Mouse (Mus musculus) E14TG2a.4 (cell line): ENCODE results near the gene Srgap1.

ENCODE experiments used
- H3K27me3 ChIP-seq: 2 replicates; pipeline ENCODE4 v1.6.1; 2014; ENCODE audit warnings: low read length, control low read depth; ENCODE audit not compliant: insufficient read depth
- H3K36me3 ChIP-seq: 2 replicates; pipeline ENCODE4 v1.6.1; 2014; ENCODE audit warnings: low read length, control low read depth; ENCODE audit not compliant: insufficient read depth
- H3K4me1 ChIP-seq: replicated peaks from 2 replicates; pipeline ENCODE4 v1.6.1; 2014; ENCODE audit warnings: low read depth, low read length, control low read depth
- H3K4me3 ChIP-seq: replicated peaks from 2 replicates; pipeline ENCODE4 v1.5.1; 2014; ENCODE audit warnings: mild to moderate bottlenecking, low read length
- H3K9me3 ChIP-seq: 2 replicates; pipeline ENCODE4 v1.6.1; 2014; ENCODE audit warnings: low read length, control low read depth
- CTCF ChIP-seq: conservative IDR thresholded peaks from 2 replicates; pipeline ENCODE4 v1.5.1; 2014; ENCODE audit warnings: low read length
- NANOG ChIP-seq: IDR thresholded peaks from 2 replicates; pipeline ENCODE4 v1.6.1; 2014; ENCODE audit warnings: borderline replicate concordance, low read length, mixed read lengths
- POU5F1 ChIP-seq: IDR thresholded peaks from 2 replicates; pipeline ENCODE4 v1.6.1; 2014; ENCODE audit warnings: low read length, borderline replicate concordance

The Srgap1 gene

GRCm38 (mm10) chr10:121882461-121882860 is 164.7 kb downstream of the Srgap1 start:
- no peaks in the 10 kb centered on the region for H3K36me3 ChIP-seq
- H3K4me3 ChIP-seq = 0 out of 2 replicates have a peak overlapping the region, but pooled peaks have one; percentile 10
- no peaks in the 10 kb centered on the region for H3K9me3 ChIP-seq
- H3K27me3 ChIP-seq = peaks cover 7% of the 10 kb centered on the region
- no peak for TF ChIP-seq POU5F1
- TF ChIP-seq CTCF = no peak
- no peak for TF ChIP-seq NANOG
- H3K4me1 ChIP-seq = peaks cover 40% of the 10 kb centered on the region

- H3K27me3 ChIP-seq = peaks cover 7% of the 10 kb centered on the region
- no peaks in the 10 kb centered on the region for H3K9me3 ChIP-seq
- H3K4me1 ChIP-seq = peaks cover 23% of the 10 kb centered on the region
- no peak overlapping the region for H3K4me3 ChIP-seq
- TF ChIP-seq POU5F1 (no peak), NANOG (no peak), CTCF (no peak)
- no peaks in the 10 kb centered on the region for H3K36me3 ChIP-seq
These were observed 168.3 kb downstream of the Srgap1 start for GRCm38 (mm10) chr10:121878855-121879254.

GRCm38 (mm10) chr10:121877906-121878305 is 169.2 kb downstream of the Srgap1 start:
- H3K36me3 ChIP-seq = no peaks in the 10 kb centered on the region
- H3K4me3 ChIP-seq = no peak overlapping the region
- peaks cover 7% of the 10 kb centered on the region for H3K27me3 ChIP-seq
- no peaks in the 10 kb centered on the region for H3K9me3 ChIP-seq
- TF ChIP-seq CTCF (no peak), NANOG (no peak), POU5F1 (no peak)
- H3K4me1 ChIP-seq = peaks cover 23% of the 10 kb centered on the region

- H3K4me3 ChIP-seq = no peak overlapping the region
- no peak for TF ChIP-seq CTCF
- TF ChIP-seq POU5F1 = no peak
- no peak for TF ChIP-seq NANOG
- no peaks in the 10 kb centered on the region for H3K27me3 ChIP-seq
- H3K4me1 ChIP-seq = peaks cover 9% of the 10 kb centered on the region
- H3K9me3 ChIP-seq = no peaks in the 10 kb centered on the region
- H3K36me3 ChIP-seq = no peaks in the 10 kb centered on the region
These were observed 174.0 kb downstream of the Srgap1 start for GRCm38 (mm10) chr10:121873063-121873489.

GRCm38 (mm10) chr10:121869941-121870340 is 177.2 kb downstream of the Srgap1 start:
- Histone ChIP-seq H3K27me3 (no peaks in the 10 kb centered on the region), H3K9me3 (no peaks in the 10 kb centered on the region), H3K4me3 (no peak overlapping the region), H3K36me3 (no peaks in the 10 kb centered on the region), H3K4me1 (no peaks in the 10 kb centered on the region)
- TF ChIP-seq NANOG (no peak), POU5F1 (no peak), CTCF (no peak)

- Histone ChIP-seq H3K27me3 (no peaks in the 10 kb centered on the region), H3K36me3 (no peaks in the 10 kb centered on the region), H3K9me3 (no peaks in the 10 kb centered on the region), H3K4me1 (no peaks in the 10 kb centered on the region), H3K4me3 (no peak overlapping the region)
- TF ChIP-seq POU5F1 = no peak
- TF ChIP-seq CTCF = peak; percentile 67
- no peak for TF ChIP-seq NANOG
These were observed 178.9 kb downstream of the Srgap1 start for GRCm38 (mm10) chr10:121868255-121868654.

- no peaks in the 10 kb centered on the region for H3K9me3 ChIP-seq
- TF ChIP-seq CTCF = no peak
- TF ChIP-seq POU5F1 = no peak
- TF ChIP-seq NANOG = no peak
These were observed 181.4 kb downstream of the Srgap1 start for GRCm38 (mm10) chr10:121865503-121866239.

GRCm38 (mm10) chr10:121860924-121861323 is 186.2 kb downstream of the Srgap1 start:
- Histone ChIP-seq H3K36me3 (no peaks in the 10 kb centered on the region), H3K9me3 (no peaks in the 10 kb centered on the region), H3K27me3 (no peaks in the 10 kb centered on the region; the same call in 1 of the 2 replicates), H3K4me1 (peaks cover 4% of the 10 kb centered on the region; the same call in 1 of the 2 replicates), H3K4me3 (no peak overlapping the region)
- TF ChIP-seq NANOG = no peak

More at GRCm38 (mm10) chr10:121865503-121866239, 181.4 kb downstream of the Srgap1 start:
- Histone ChIP-seq H3K27me3 (no peaks in the 10 kb centered on the region), H3K36me3 (no peaks in the 10 kb centered on the region), H3K4me1 (0 out of 2 replicates have a peak, but pooled peaks cover 4% of the 10 kb centered on the region), H3K4me3 (no peak overlapping the region)
